Comparison of ENCODE assay signal across 10 mouse cellular contexts in genomic region chr12:44430996-44431395, GRCm38 (mm10).
DNase-seq lines count a peak whose midpoint lies in the region; ATAC-seq and TF ChIP-seq lines count a peak whose summit lies in the region.
"Had no signal": no experiment of that assay in that cellular context is flagged by ENCODE, and none has a peak within 500 bp of the region (broad histone marks: within the 10 kb centered on the region; RNA-seq: fewer than 3 reads in every experiment).

No protein-coding gene starts in this region.

- peak; percentile 76 for ATAC-seq in frontal cortex, adult (ENCODE audit: low TSS enrichment)

- peak overlapping the region; percentile 73 for H3K27ac ChIP-seq in layer of hippocampus, adult 2 months
- H3K27ac ChIP-seq in heart, adult 2 months: no peak overlapping the region
- H3K27ac ChIP-seq: heart, embryonic 13.5 days; liver, embryonic 15.5 days had no signal

- no peaks in the 10 kb centered on the region for H3K79me2 ChIP-seq in heart, adult 2 months (replicated peaks; ENCODE audit: control insufficient read depth, insufficient read depth, low read length)

- no peaks in the 10 kb centered on the region for H3K4me1 ChIP-seq in heart, adult 2 months (ENCODE audit: control insufficient read depth, insufficient read depth, low read length)
- H3K4me1 ChIP-seq: heart, embryonic 13.5 days; liver, embryonic 15.5 days had no signal

- no peak for TF ChIP-seq POLR2A in heart, adult 2 months (IDR thresholded peaks at IDR 0.05; ENCODE audit: insufficient read depth, low read depth, low read length)

- TF ChIP-seq CTCF in layer of hippocampus, adult 2 months (conservative IDR thresholded peaks at IDR 0.05): no peak
- TF ChIP-seq CTCF in heart, adult 2 months (IDR thresholded peaks at IDR 0.05): no peak

- H3K9ac ChIP-seq in heart, adult 2 months (ENCODE audit: low read depth, low read length): no peak overlapping the region
- H3K9ac ChIP-seq: heart, embryonic 13.5 days; liver, embryonic 15.5 days had no signal

- no peak for DNase-seq in layer of hippocampus, adult 2 months (ENCODE audit: low spot score in 2 of 2)
- no peak for DNase-seq in layer of hippocampus, adult 9-10 months (ENCODE audit: low spot score)
- peak; percentile 20 to 52 for DNase-seq in layer of hippocampus, postnatal 10 days (ENCODE audit: low spot score in 2 of 2)
- peak; percentile 71 to 79 for DNase-seq in right cerebral cortex, adult 2 months (ENCODE audit: low spot score in 2 of 2)
- DNase-seq in heart, adult 2 months: no peak
- no peak for DNase-seq in heart, postnatal 4 days
- DNase-seq in urinary bladder, postnatal 36 days (ENCODE audit: low spot score in 2 of 2): no peak

- no peak overlapping the region for H3K4me3 ChIP-seq in layer of hippocampus, adult 2 months
- no peak overlapping the region for H3K4me3 ChIP-seq in heart, adult 2 months
- H3K4me3 ChIP-seq: heart, embryonic 13.5 days; liver, embryonic 15.5 days had no signal

- no peak for TF ChIP-seq EP300 in heart, adult 2 months (IDR thresholded peaks at IDR 0.05; ENCODE audit: insufficient read depth, low read depth, low read length)

- H3K27me3 ChIP-seq in heart, adult 2 months (ENCODE audit: control insufficient read depth, insufficient read depth, low read length): no peaks in the 10 kb centered on the region
- H3K27me3 ChIP-seq: heart, embryonic 13.5 days; liver, embryonic 15.5 days had no signal

- 49% methylated on average over 7 of the region's 7 CpGs for WGBS in heart, adult 2 months

- H3K36me3 ChIP-seq in heart, adult 2 months (ENCODE audit: control insufficient read depth, insufficient read depth, low read length): no peaks in the 10 kb centered on the region
- H3K36me3 ChIP-seq: heart, embryonic 13.5 days; liver, embryonic 15.5 days had no signal

- intact Hi-C loops in heart, adult 2 months (cut with DNase I): no loop called here

Comparison
In these comparisons a context has a peak if more than half of its experiments do, and no peak if none do; other contexts are left out.
1. DNase-seq: peak in layer of hippocampus, postnatal 10 days (2 of 2) and right cerebral cortex, adult 2 months (2 of 2); none in layer of hippocampus, adult 2 months (0 of 2), layer of hippocampus, adult 9-10 months (single experiment), heart, adult 2 months (0 of 2), heart, postnatal 4 days (single experiment) and urinary bladder, postnatal 36 days (0 of 2).